Mouse (Mus musculus) ES-Bruce4 (cell line): ENCODE results near the gene Dnajc5. TPM values are rescaled to one million over a fixed set of nuclear protein-coding genes. Genes with fewer than 3 reads are reported as not detected.

Source experiments
- H3K27ac ChIP-seq: 2 replicates; pipeline ENCODE4 v1.5.1; 2012; ENCODE audit warnings: low read length, inconsistent platforms; ENCODE audit not compliant: insufficient read depth
- H3K27me3 ChIP-seq: 2 replicates; pipeline ENCODE4 v1.6.1; 2012; ENCODE audit warnings: mild to moderate bottlenecking, low read length, inconsistent platforms; ENCODE audit not compliant: control insufficient read depth, poor library complexity, insufficient read depth, severe bottlenecking
- H3K36me3 ChIP-seq: 2 replicates; pipeline ENCODE4 v1.6.1; 2012; ENCODE audit warnings: inconsistent platforms, mild to moderate bottlenecking, low read length, moderate library complexity; ENCODE audit not compliant: control insufficient read depth, poor library complexity, insufficient read depth, severe bottlenecking
- H3K4me1 ChIP-seq: one replicate; pipeline ENCODE4 v1.8.1; 2011; ENCODE audit warnings: low read length; ENCODE audit not compliant: control insufficient read depth, insufficient read depth
- H3K4me3 ChIP-seq: 2 replicates; pipeline ENCODE4 v1.5.1; 2011; ENCODE audit warnings: low read depth, mild to moderate bottlenecking, low read length
- H3K9ac ChIP-seq: 2 replicates; pipeline ENCODE4 v1.6.1; 2012; ENCODE audit warnings: low read depth, mild to moderate bottlenecking, inconsistent platforms; ENCODE audit not compliant: poor library complexity, severe bottlenecking
- H3K9me3 ChIP-seq: replicated peaks from 2 replicates; pipeline ENCODE4 v1.6.1; 2012; ENCODE audit warnings: mild to moderate bottlenecking, low read length, inconsistent platforms; ENCODE audit not compliant: control insufficient read depth, poor library complexity, insufficient read depth, severe bottlenecking
- CTCF ChIP-seq: IDR thresholded peaks from one replicate; pipeline ENCODE4 v1.8.1; 2011; ENCODE audit warnings: low read depth, low read length
- EP300 ChIP-seq: IDR thresholded peaks from 2 replicates; pipeline ENCODE4 v1.6.1; 2011; ENCODE audit warnings: low read depth, low read length; ENCODE audit not compliant: insufficient read depth
- POLR2A ChIP-seq: IDR thresholded peaks from one replicate; pipeline ENCODE4 v1.8.1; 2011; ENCODE audit warnings: low read length; ENCODE audit not compliant: insufficient read depth
- polyA plus RNA-seq: library from polyadenylated mRNA; stranded (reverse); fragments of >200 nt; gene quantifications from 2 replicates; pipeline ENCODE4 v1.2.4, GENCODE M21; 2011; ENCODE audit warnings: low read depth; ENCODE audit not compliant: missing spikeins, insufficient read depth, insufficient read length

Gene Dnajc5
- polyA plus RNA-seq, 1 experiment: 59.0 TPM

DNA sequence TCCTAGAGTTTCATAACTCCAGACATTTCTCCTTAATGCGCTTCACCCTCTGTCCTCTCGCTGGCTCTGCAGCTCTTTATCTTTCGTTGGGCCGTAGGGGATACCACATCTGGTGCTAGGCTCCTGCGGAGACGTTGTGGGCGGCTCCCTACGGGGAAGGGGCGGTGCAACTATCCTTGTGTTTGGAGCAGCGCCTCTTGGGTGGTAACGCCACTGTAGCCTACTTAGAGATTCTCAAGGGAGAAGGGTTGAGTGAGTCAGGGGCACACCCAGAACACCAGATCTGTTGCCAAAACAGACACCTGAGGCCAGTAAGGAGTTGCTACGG lies 22.8 kb upstream of the Dnajc5 start:
- H3K4me3 ChIP-seq: peak overlapping the region; percentile 81
- H3K27me3 ChIP-seq: no peaks in the 10 kb centered on the region
- no peaks in the 10 kb centered on the region for H3K9me3 ChIP-seq
- H3K36me3 ChIP-seq: peaks cover 31% of the 10 kb centered on the region
- peak overlapping the region; percentile 33 for H3K27ac ChIP-seq
- no peaks in the 10 kb centered on the region for H3K4me1 ChIP-seq
- H3K9ac ChIP-seq: peak overlapping the region; percentile 63
- TF ChIP-seq EP300 (no peak), POLR2A (no peak), CTCF (no peak)

DNA sequence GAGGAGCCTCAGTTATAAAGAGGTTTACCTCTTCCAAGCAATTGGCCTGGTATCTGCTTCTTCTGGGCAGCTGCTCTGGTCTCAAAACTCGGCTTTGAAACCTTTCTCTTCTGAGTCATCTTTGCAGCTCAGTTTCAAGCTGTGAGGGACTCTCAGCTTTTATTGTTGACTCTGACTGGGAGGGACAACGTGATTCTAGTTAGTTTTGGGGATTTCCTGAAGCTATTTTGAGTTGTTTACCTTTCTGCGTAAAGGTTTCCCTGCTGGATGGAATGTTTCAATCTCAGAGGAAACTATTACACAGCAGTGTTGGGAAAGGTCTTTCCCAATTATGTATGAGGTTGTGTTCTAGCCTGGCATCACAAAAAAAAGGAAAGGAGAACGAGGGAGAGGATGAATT lies 21.6 kb upstream of the Dnajc5 start:
- TF ChIP-seq CTCF (no peak), EP300 (no peak), POLR2A (no peak)
- peaks cover 41% of the 10 kb centered on the region for H3K36me3 ChIP-seq
- H3K4me1 ChIP-seq: no peaks in the 10 kb centered on the region
- H3K9me3 ChIP-seq: no peaks in the 10 kb centered on the region
- no peaks in the 10 kb centered on the region for H3K27me3 ChIP-seq
- H3K27ac ChIP-seq: no peak overlapping the region
- no peak overlapping the region for H3K4me3 ChIP-seq
- H3K9ac ChIP-seq: no peak overlapping the region

DNA sequence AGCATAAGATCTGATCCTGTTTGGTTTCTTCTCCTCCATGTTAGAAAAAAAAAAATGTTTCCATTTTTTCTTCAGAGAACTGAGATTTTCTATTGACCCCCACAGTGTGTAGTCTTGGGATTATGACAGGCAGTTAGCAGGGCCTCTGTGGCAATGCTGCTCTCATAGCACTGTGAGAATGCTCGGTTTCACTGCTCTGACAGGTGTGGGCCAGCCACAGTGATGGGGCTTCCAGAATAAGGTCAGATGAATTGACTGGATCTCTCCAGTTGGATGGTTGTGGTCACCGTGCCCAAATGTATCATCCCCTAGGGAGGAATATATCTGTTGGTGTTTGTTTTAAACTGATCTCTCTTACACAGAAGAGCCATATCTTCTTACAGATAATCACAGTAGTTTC lies 11.1 kb upstream of the Dnajc5 start:
- Histone ChIP-seq H3K27me3 (no peaks in the 10 kb centered on the region), H3K4me3 (no peak overlapping the region), H3K9ac (no peak overlapping the region), H3K36me3 (peaks cover 68% of the 10 kb centered on the region), H3K4me1 (no peaks in the 10 kb centered on the region), H3K27ac (no peak overlapping the region), H3K9me3 (no peaks in the 10 kb centered on the region)
- no peak for TF ChIP-seq EP300
- no peak for TF ChIP-seq CTCF

DNA sequence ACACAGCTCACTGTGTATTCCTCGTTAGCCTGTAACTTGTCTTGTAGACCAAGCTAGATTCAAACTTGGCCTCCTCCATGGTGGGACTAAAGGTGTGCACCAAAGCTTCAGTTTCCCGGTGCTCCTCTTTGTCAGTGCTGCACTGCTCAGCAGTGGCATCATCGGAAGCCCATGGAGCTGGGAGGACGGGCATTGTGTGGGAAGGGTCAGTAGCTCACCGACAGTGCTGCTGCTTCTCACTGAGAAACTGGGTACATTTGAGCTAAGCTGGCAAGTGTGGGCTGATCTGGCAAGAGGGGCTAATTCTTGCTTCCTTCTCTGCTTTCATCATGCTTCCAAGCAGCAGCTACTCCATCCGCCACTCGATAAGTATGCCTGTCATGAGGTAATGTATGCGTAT lies 9.1 kb upstream of the Dnajc5 start:
- TF ChIP-seq EP300 (no peak), CTCF (no peak), POLR2A (no peak)
- Histone ChIP-seq H3K36me3 (peaks cover 76% of the 10 kb centered on the region), H3K27ac (no peak overlapping the region), H3K4me3 (no peak overlapping the region), H3K9ac (no peak overlapping the region), H3K27me3 (no peaks in the 10 kb centered on the region), H3K9me3 (no peaks in the 10 kb centered on the region), H3K4me1 (no peaks in the 10 kb centered on the region)

DNA sequence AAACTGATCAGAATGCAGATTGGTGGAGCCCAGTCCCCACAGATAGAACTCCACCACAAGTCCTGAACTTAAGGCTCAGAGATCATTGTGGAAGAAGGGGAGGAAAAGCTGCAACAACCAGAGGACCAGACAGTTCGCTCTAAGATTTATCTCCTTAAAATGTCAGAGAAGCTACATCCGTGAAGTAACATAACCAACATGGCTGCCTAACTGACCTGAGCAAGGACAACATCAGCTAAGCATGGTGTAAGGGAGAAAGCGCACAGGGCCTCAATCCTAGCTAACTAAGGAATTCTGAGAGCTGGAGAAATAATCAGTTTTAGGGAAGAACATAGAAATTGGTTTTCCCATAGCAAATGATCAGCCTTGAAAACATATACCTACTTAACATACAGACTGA lies 1.1 kb upstream of the Dnajc5 start:
- Histone ChIP-seq H3K4me3 (peak overlapping the region; percentile 49), H3K9ac (peak overlapping the region; percentile 93), H3K9me3 (no peaks in the 10 kb centered on the region), H3K27ac (peak overlapping the region; percentile 96), H3K27me3 (no peaks in the 10 kb centered on the region), H3K4me1 (no peaks in the 10 kb centered on the region), H3K36me3 (peaks cover 28% of the 10 kb centered on the region)
- no peak for TF ChIP-seq POLR2A
- no peak for TF ChIP-seq CTCF
- no peak for TF ChIP-seq EP300

DNA sequence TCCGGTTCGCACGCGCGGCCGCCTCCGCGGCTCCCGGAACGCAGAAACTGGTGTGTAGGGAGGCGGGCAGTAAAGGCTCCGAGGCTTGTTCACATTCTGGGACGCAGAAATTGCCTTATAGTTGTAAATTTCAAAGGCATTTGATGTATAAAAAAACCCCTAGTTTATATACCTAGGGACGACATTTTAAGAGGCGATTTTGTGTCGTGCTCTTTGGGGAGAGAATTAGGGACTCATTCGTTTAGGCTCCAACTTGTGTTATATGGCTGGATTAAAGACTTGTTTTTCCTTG lies 597 bp downstream of the Dnajc5 start:
- H3K4me3 ChIP-seq: peak overlapping the region; percentile 65
- H3K36me3 ChIP-seq: peaks cover 14% of the 10 kb centered on the region
- no peaks in the 10 kb centered on the region for H3K9me3 ChIP-seq
- TF ChIP-seq CTCF (no peak), POLR2A (no peak), EP300 (no peak)
- peak overlapping the region; percentile 93 for H3K9ac ChIP-seq
- H3K27me3 ChIP-seq: no peaks in the 10 kb centered on the region
- H3K27ac ChIP-seq: peak overlapping the region; percentile 72; the same call in 1 of the 2 replicates
- no peaks in the 10 kb centered on the region for H3K4me1 ChIP-seq

DNA sequence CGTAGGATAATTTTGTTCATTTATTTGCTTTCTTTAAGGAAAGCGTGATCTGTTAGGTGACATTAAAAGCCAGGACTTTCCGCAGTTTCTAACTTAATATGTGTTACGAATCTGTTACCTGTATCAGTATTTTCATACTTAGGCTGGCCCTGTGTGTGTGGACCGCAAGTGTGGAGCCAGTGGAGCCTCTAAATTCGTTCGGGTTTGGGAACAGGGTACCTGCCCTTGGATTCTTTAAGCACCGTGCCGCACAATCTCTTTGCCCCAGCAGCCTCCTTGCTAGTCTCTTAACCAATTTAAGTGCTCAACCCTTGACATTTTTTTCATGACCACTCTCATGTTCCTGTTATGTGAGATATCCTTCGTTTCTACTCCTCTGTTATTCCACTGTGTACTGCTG lies 1.2 kb downstream of the Dnajc5 start:
- peak overlapping the region; percentile 80 for H3K4me3 ChIP-seq

More for the DNA sequence above, 1.2 kb downstream of the Dnajc5 start:
- Histone ChIP-seq H3K27ac (no peak overlapping the region), H3K27me3 (no peaks in the 10 kb centered on the region), H3K9ac (peak overlapping the region; percentile 93), H3K9me3 (no peaks in the 10 kb centered on the region), H3K36me3 (peaks cover 9% of the 10 kb centered on the region), H3K4me1 (no peaks in the 10 kb centered on the region)
- TF ChIP-seq CTCF (no peak), EP300 (no peak)
